Mouse (Mus musculus) spleen, adult 2 months (tissue): ENCODE measurements around the gene Fkbp6. TPM values are rescaled to one million over a fixed set of nuclear protein-coding genes. Genes with fewer than 3 reads are reported as not detected.

Source experiments
- DNase-seq, 2 experiments: peaks; one replicate each; pipeline versions ENCODE4 v3.0.0 to v3.0.0-alpha.2; 2012 to 2021; ENCODE audit warnings: low spot score in 2 of 2, low read depth in 1 of 2
- H3K27ac ChIP-seq: fragments of 200-500 bp; 2 replicates; pipeline ENCODE4 v1.5.1; 2012; ENCODE audit warnings: low read length, inconsistent platforms; ENCODE audit not compliant: insufficient read depth
- H3K27me3 ChIP-seq: fragments of 200-500 bp; 2 replicates; pipeline ENCODE4 v1.6.1; 2012; ENCODE audit warnings: mild to moderate bottlenecking, moderate library complexity, low read length, inconsistent platforms; ENCODE audit not compliant: control insufficient read depth, insufficient read depth
- H3K36me3 ChIP-seq: fragments of 200-500 bp; 2 replicates; pipeline ENCODE4 v1.6.1; 2012; ENCODE audit warnings: mild to moderate bottlenecking, low read length, inconsistent platforms; ENCODE audit not compliant: control insufficient read depth, insufficient read depth
- H3K4me1 ChIP-seq: fragments of 200-500 bp; 2 replicates; pipeline ENCODE4 v1.6.1; 2011; ENCODE audit warnings: inconsistent platforms; ENCODE audit not compliant: control insufficient read depth, insufficient read depth, insufficient read length
- H3K4me3 ChIP-seq: fragments of 200-500 bp; 2 replicates; pipeline ENCODE4 v1.5.1; 2011; ENCODE audit warnings: mild to moderate bottlenecking, inconsistent platforms; ENCODE audit not compliant: insufficient read depth, insufficient read length; ENCODE audit errors: extremely low read depth
- CTCF ChIP-seq: fragments of 200-500 bp; IDR thresholded peaks from 2 replicates; pipeline ENCODE4 v1.5.1; 2011; ENCODE audit warnings: mild to moderate bottlenecking, inconsistent platforms; ENCODE audit not compliant: insufficient read depth, insufficient read length, insufficient replicate concordance; ENCODE audit errors: extremely low read depth
- POLR2A ChIP-seq: fragments of 200-500 bp; IDR thresholded peaks from 2 replicates; pipeline ENCODE4 v1.6.1; 2011; ENCODE audit warnings: low read depth, low read length, inconsistent platforms
- WGBS: fragments of 180-500 bp; shearing (Covaris S2); methylation state at CpG from one replicate; pipeline ENCODE4 v1.1.7; 2018; 5-methylcytosine and 5-hydroxymethylcytosine counted together
- polyA plus RNA-seq: library from polyadenylated mRNA; depleted of rRNA; stranded (reverse); fragments of >200 nt; gene quantifications from 2 replicates; pipeline ENCODE4 v1.2.3, GENCODE M21; 2012

Gene Fkbp6
- polyA plus RNA-seq, 1 experiment, result not detected

- no peaks in the 10 kb centered on the region for H3K27me3 ChIP-seq
- TF ChIP-seq POLR2A, result no peak
- TF ChIP-seq CTCF, result no peak
- no peaks in the 10 kb centered on the region for H3K4me1 ChIP-seq
- no peak for DNase-seq
- H3K27ac ChIP-seq, result no peak overlapping the region
- no peaks in the 10 kb centered on the region for H3K36me3 ChIP-seq
- H3K4me3 ChIP-seq, result no peak overlapping the region
- WGBS, result 54% methylated on average over 10 of the region's 10 CpGs
Observed at GRCm38 (mm10) chr5:135306321-135306965, 43.4 kb downstream of the Fkbp6 start.

- TF ChIP-seq CTCF (no peak), POLR2A (no peak)
- Histone ChIP-seq H3K4me3 (no peak overlapping the region), H3K27ac (no peak overlapping the region), H3K36me3 (no peaks in the 10 kb centered on the region), H3K27me3 (no peaks in the 10 kb centered on the region), H3K4me1 (no peaks in the 10 kb centered on the region)
- DNase-seq, result no peak
- WGBS, result 85% methylated on average over 3 of the region's 3 CpGs
Observed at GRCm38 (mm10) chr5:135302454-135302853, 47.4 kb downstream of the Fkbp6 start.

GRCm38 (mm10) chr5:135301916-135302315 lies 47.9 kb downstream of the Fkbp6 start:
- Histone ChIP-seq H3K27ac (no peak overlapping the region), H3K27me3 (no peaks in the 10 kb centered on the region), H3K4me3 (no peak overlapping the region), H3K36me3 (no peaks in the 10 kb centered on the region), H3K4me1 (no peaks in the 10 kb centered on the region)
- WGBS, result 57% methylated on average over 3 of the region's 3 CpGs
- TF ChIP-seq POLR2A, result no peak
- TF ChIP-seq CTCF, result no peak
- DNase-seq, result no peak

- Histone ChIP-seq H3K36me3 (no peaks in the 10 kb centered on the region), H3K27ac (no peak overlapping the region), H3K27me3 (no peaks in the 10 kb centered on the region), H3K4me3 (no peak overlapping the region), H3K4me1 (no peaks in the 10 kb centered on the region)
- 50% methylated on average over 2 of the region's 2 CpGs for WGBS
- DNase-seq, result no peak
- TF ChIP-seq CTCF, result no peak
Observed at GRCm38 (mm10) chr5:135292001-135292400, 57.8 kb downstream of the Fkbp6 start.

GRCm38 (mm10) chr5:135291193-135291592 lies 58.7 kb downstream of the Fkbp6 start:
- H3K4me3 ChIP-seq, result no peak overlapping the region
- H3K27me3 ChIP-seq, result no peaks in the 10 kb centered on the region
- WGBS, result 80% methylated on average over 4 of the region's 4 CpGs
- H3K36me3 ChIP-seq, result no peaks in the 10 kb centered on the region
- no peaks in the 10 kb centered on the region for H3K4me1 ChIP-seq
- TF ChIP-seq POLR2A (no peak), CTCF (no peak)
- no peak for DNase-seq
- no peak overlapping the region for H3K27ac ChIP-seq

GRCm38 (mm10) chr5:135290703-135291102 lies 59.1 kb downstream of the Fkbp6 start:
- TF ChIP-seq CTCF, result no peak
- TF ChIP-seq POLR2A, result no peak

GRCm38 (mm10) chr5:135286926-135287325 lies 62.9 kb downstream of the Fkbp6 start:
- H3K4me1 ChIP-seq, result no peaks in the 10 kb centered on the region
- DNase-seq, result no peak
- no peaks in the 10 kb centered on the region for H3K36me3 ChIP-seq
- WGBS, result 86% methylated on average over 5 of the region's 5 CpGs
- H3K27ac ChIP-seq, result no peak overlapping the region
- no peaks in the 10 kb centered on the region for H3K27me3 ChIP-seq
- TF ChIP-seq POLR2A (no peak), CTCF (no peak)
- no peak overlapping the region for H3K4me3 ChIP-seq

More at GRCm38 (mm10) chr5:135290703-135291102, 59.1 kb downstream of the Fkbp6 start:
- H3K4me1 ChIP-seq, result no peaks in the 10 kb centered on the region
- no peak overlapping the region for H3K4me3 ChIP-seq
- H3K36me3 ChIP-seq, result no peaks in the 10 kb centered on the region
- no peak for DNase-seq
- no peak overlapping the region for H3K27ac ChIP-seq
- H3K27me3 ChIP-seq, result no peaks in the 10 kb centered on the region
- WGBS, result 84% methylated on average over 6 of the region's 6 CpGs
